Mouse (Mus musculus) ES-Bruce4 (cell line): ENCODE data around the gene Gpx3. TPM values are rescaled to one million over a fixed set of nuclear protein-coding genes. Genes with fewer than 3 reads are reported as not detected.
A peak's percentile ranks its signal among the peaks of the same experiment; 100 is the strongest.

ENCODE experiments used
- H3K27ac ChIP-seq: 2 replicates; pipeline ENCODE4 v1.5.1; 2012; ENCODE audit warnings: low read length, inconsistent platforms; ENCODE audit not compliant: insufficient read depth
- H3K27me3 ChIP-seq: 2 replicates; pipeline ENCODE4 v1.6.1; 2012; ENCODE audit warnings: mild to moderate bottlenecking, low read length, inconsistent platforms; ENCODE audit not compliant: control insufficient read depth, poor library complexity, insufficient read depth, severe bottlenecking
- H3K36me3 ChIP-seq: 2 replicates; pipeline ENCODE4 v1.6.1; 2012; ENCODE audit warnings: inconsistent platforms, mild to moderate bottlenecking, low read length, moderate library complexity; ENCODE audit not compliant: control insufficient read depth, poor library complexity, insufficient read depth, severe bottlenecking
- H3K4me1 ChIP-seq: one replicate; pipeline ENCODE4 v1.8.1; 2011; ENCODE audit warnings: low read length; ENCODE audit not compliant: control insufficient read depth, insufficient read depth
- H3K4me3 ChIP-seq: 2 replicates; pipeline ENCODE4 v1.5.1; 2011; ENCODE audit warnings: low read depth, mild to moderate bottlenecking, low read length
- H3K9ac ChIP-seq: 2 replicates; pipeline ENCODE4 v1.6.1; 2012; ENCODE audit warnings: low read depth, mild to moderate bottlenecking, inconsistent platforms; ENCODE audit not compliant: poor library complexity, severe bottlenecking
- H3K9me3 ChIP-seq: replicated peaks from 2 replicates; pipeline ENCODE4 v1.6.1; 2012; ENCODE audit warnings: mild to moderate bottlenecking, low read length, inconsistent platforms; ENCODE audit not compliant: control insufficient read depth, poor library complexity, insufficient read depth, severe bottlenecking
- CTCF ChIP-seq: IDR thresholded peaks from one replicate; pipeline ENCODE4 v1.8.1; 2011; ENCODE audit warnings: low read depth, low read length
- EP300 ChIP-seq: IDR thresholded peaks from 2 replicates; pipeline ENCODE4 v1.6.1; 2011; ENCODE audit warnings: low read depth, low read length; ENCODE audit not compliant: insufficient read depth
- POLR2A ChIP-seq: IDR thresholded peaks from one replicate; pipeline ENCODE4 v1.8.1; 2011; ENCODE audit warnings: low read length; ENCODE audit not compliant: insufficient read depth
- polyA plus RNA-seq: library from polyadenylated mRNA; stranded (reverse); fragments of >200 nt; gene quantifications from 2 replicates; pipeline ENCODE4 v1.2.4, GENCODE M21; 2011; ENCODE audit warnings: low read depth; ENCODE audit not compliant: missing spikeins, insufficient read depth, insufficient read length

Gpx3 gene
- polyA plus RNA-seq, 1 experiment = 52.4 TPM

- Histone ChIP-seq H3K27me3 (no peaks in the 10 kb centered on the region), H3K9ac (no peak overlapping the region), H3K27ac (no peak overlapping the region), H3K9me3 (no peaks in the 10 kb centered on the region), H3K4me3 (no peak overlapping the region), H3K36me3 (no peaks in the 10 kb centered on the region), H3K4me1 (no peaks in the 10 kb centered on the region)
- no peak for TF ChIP-seq EP300
- no peak for TF ChIP-seq POLR2A
- TF ChIP-seq CTCF = no peak
Measured at GRCm38 (mm10) chr11:54899657-54900056, 2.6 kb upstream of the Gpx3 start.

GRCm38 (mm10) chr11:54903339-54903738, 1.1 kb downstream of the Gpx3 start:
- no peaks in the 10 kb centered on the region for H3K36me3 ChIP-seq

GRCm38 (mm10) chr11:54903940-54904706, 1.9 kb downstream of the Gpx3 start:
- H3K4me3 ChIP-seq = no peak overlapping the region

More at GRCm38 (mm10) chr11:54903339-54903738, 1.1 kb downstream of the Gpx3 start:
- Histone ChIP-seq H3K9me3 (no peaks in the 10 kb centered on the region), H3K27ac (no peak overlapping the region), H3K4me1 (no peaks in the 10 kb centered on the region), H3K27me3 (no peaks in the 10 kb centered on the region), H3K9ac (peak overlapping the region; percentile 61), H3K4me3 (peak overlapping the region; percentile 70)
- TF ChIP-seq EP300 (no peak), CTCF (no peak), POLR2A (no peak)

GRCm38 (mm10) chr11:54905086-54905485, 2.8 kb downstream of the Gpx3 start:
- no peak overlapping the region for H3K9ac ChIP-seq
- no peak overlapping the region for H3K4me3 ChIP-seq
- TF ChIP-seq CTCF = no peak
- no peak for TF ChIP-seq EP300
- H3K4me1 ChIP-seq = no peaks in the 10 kb centered on the region
- no peaks in the 10 kb centered on the region; the same call in 1 of the 2 replicates for H3K36me3 ChIP-seq
- no peaks in the 10 kb centered on the region for H3K27me3 ChIP-seq
- H3K9me3 ChIP-seq = no peaks in the 10 kb centered on the region
- no peak overlapping the region for H3K27ac ChIP-seq

More at GRCm38 (mm10) chr11:54903940-54904706, 1.9 kb downstream of the Gpx3 start:
- H3K27ac ChIP-seq = no peak overlapping the region
- no peaks in the 10 kb centered on the region for H3K36me3 ChIP-seq
- no peaks in the 10 kb centered on the region for H3K27me3 ChIP-seq
- no peaks in the 10 kb centered on the region for H3K4me1 ChIP-seq
- TF ChIP-seq CTCF (no peak), EP300 (no peak), POLR2A (no peak)
- no peak overlapping the region for H3K9ac ChIP-seq
- H3K9me3 ChIP-seq = no peaks in the 10 kb centered on the region

GRCm38 (mm10) chr11:54905931-54906330, 3.7 kb downstream of the Gpx3 start:
- no peaks in the 10 kb centered on the region for H3K27me3 ChIP-seq
- H3K36me3 ChIP-seq = peaks cover 6% of the 10 kb centered on the region
- H3K27ac ChIP-seq = no peak overlapping the region
- TF ChIP-seq EP300 (no peak), POLR2A (no peak), CTCF (no peak)
- H3K9me3 ChIP-seq = no peaks in the 10 kb centered on the region
- H3K4me1 ChIP-seq = no peaks in the 10 kb centered on the region
- no peak overlapping the region for H3K9ac ChIP-seq
- H3K4me3 ChIP-seq = no peak overlapping the region

- no peaks in the 10 kb centered on the region for H3K27me3 ChIP-seq
- no peak overlapping the region for H3K4me3 ChIP-seq
- no peaks in the 10 kb centered on the region for H3K9me3 ChIP-seq
- H3K4me1 ChIP-seq = no peaks in the 10 kb centered on the region
- H3K36me3 ChIP-seq = peaks cover 12% of the 10 kb centered on the region
- TF ChIP-seq CTCF (no peak), EP300 (no peak), POLR2A (no peak)
- no peak overlapping the region for H3K9ac ChIP-seq
- H3K27ac ChIP-seq = no peak overlapping the region
Measured at GRCm38 (mm10) chr11:54906466-54906865, 4.2 kb downstream of the Gpx3 start.
